Mouse (Mus musculus): ENCODE measurements around the gene Actb. TPM values are rescaled to one million over a fixed set of nuclear protein-coding genes. Genes with fewer than 3 reads are reported as not detected.

Gene Actb
- polyA plus RNA-seq, 1 experiment from 2014 or later: 14,549 TPM

DNA sequence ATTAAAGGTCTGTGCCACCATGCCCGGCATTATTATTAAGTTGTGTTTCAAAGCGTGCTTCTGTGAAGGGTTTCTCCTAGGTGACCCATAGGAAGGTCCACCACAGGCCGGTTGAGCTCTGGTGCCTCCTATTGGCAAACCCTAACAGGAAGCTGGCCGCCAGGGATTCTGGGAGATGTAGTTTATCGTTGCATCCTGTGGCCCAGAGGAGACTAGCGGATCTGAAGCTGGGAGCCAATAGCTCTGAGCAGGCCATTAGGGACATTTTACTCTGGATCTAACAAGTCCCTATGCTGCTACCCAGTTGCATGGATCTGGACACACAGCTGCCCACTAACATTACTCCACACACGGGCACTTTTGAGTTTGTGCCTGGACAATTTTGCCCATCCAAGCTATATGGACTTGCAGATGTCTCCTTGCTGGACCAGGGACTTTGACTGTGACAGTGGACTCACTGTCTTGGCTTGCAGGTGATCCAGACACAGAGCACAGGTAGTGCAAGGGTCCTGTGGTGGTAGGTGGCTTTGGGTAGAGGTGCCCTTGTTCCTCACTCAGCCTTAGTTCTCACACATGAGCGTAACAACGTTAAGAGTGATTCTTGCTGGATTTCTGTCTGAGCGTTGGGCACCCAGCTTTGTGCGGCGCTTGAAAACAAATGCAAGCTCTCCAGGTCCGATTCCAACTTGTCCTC is 29.2 kb upstream of the Actb start:
- 20% methylated on average over 13 of the region's 13 CpGs for WGBS
- peak; percentile 76 for DNase-seq (ENCODE audit: low spot score)
- H3K9ac ChIP-seq: 0 out of 2 replicates have a peak overlapping the region, but pooled peaks have one; percentile 28
- H3K9me3 ChIP-seq (ENCODE audit: control insufficient read depth, low read length): no peaks in the 10 kb centered on the region
- H3K4me1 ChIP-seq (replicated peaks; ENCODE audit: control insufficient read depth, insufficient read depth, low read length): no peaks in the 10 kb centered on the region
- peak overlapping the region; percentile 35 for H3K4me2 ChIP-seq (replicated peaks)
- H3K4me3 ChIP-seq (replicated peaks; ENCODE audit: low read length): no peak overlapping the region; the same call in 1 of the 2 replicates
- 0 out of 2 replicates have a peak overlapping the region, but pooled peaks have one; percentile 20 for H3K27ac ChIP-seq
- no peaks in the 10 kb centered on the region for H3K27me3 ChIP-seq (ENCODE audit: control insufficient read depth, insufficient read depth, low read length)
- peak; percentile 37; the same call in 1 of the 2 replicates for ATAC-seq (ENCODE audit: low FRiP score)
- no peaks in the 10 kb centered on the region for H3K36me3 ChIP-seq (replicated peaks; ENCODE audit: control insufficient read depth, insufficient read depth)

DNA sequence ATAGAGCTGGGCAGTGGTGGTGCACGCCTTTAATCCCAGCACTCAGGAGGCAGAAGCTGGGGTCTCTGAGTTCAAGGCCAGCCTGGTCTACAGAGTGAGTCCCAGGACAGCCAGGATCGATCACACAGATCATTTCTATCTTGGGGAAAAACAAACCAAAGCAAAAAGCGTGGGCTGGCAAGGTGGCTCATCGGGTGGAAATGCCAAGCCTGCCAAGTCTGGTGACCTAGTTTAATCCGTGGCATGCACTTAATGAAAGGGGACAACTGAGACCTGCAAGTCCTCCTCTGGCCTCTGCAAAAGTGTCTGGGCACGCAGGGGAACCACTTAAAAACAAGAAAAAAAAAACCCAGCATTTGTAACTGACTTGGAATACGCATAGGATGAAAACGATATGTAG is 26.2 kb upstream of the Actb start:
- Histone ChIP-seq H3K4me2 (replicated peaks) (no peak overlapping the region), H3K36me3 (replicated peaks; ENCODE audit: control insufficient read depth, insufficient read depth) (no peaks in the 10 kb centered on the region), H3K9me3 (ENCODE audit: control insufficient read depth, low read length) (no peaks in the 10 kb centered on the region), H3K27ac (no peak overlapping the region), H3K27me3 (ENCODE audit: control insufficient read depth, insufficient read depth, low read length) (0 out of 2 replicates have a peak, but pooled peaks cover 3% of the 10 kb centered on the region), H3K4me1 (replicated peaks; ENCODE audit: control insufficient read depth, insufficient read depth, low read length) (no peaks in the 10 kb centered on the region), H3K9ac (no peak overlapping the region), H3K4me3 (replicated peaks; ENCODE audit: low read length) (no peak overlapping the region)
- WGBS: 74% methylated on average over 8 of the region's 8 CpGs
- DNase-seq (ENCODE audit: low spot score): no peak
- no peak for ATAC-seq (ENCODE audit: low FRiP score)

DNA sequence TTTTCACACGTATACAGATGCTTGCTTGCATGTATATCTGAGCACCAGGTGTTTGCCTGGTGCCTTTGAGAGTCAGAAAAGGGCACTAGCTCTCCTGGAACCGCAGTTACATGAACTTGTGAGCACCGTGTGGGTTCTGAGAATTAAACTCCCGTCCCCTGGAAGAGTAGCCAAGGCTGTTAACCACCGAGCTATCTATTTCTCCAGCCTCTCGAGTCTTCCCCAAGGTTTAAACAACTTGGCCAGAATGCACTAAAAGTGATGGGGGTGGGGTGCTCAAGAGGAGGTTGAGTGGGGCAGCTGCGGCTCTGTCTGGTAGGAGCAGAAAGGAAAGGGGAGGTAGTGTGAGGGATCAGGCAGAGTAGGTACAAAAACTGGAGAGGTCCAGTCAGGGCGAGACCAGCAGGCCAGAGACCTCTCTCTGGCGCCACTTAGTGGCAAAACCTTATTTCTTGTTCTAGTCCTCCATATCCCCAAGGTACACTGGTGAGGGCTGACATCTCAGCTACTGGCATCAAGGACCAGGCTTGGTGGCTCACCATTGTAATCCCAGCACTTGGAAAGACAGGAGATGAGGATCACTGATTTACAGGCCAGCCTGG is 25.6 kb upstream of the Actb start:
- peak; percentile 66 for DNase-seq (ENCODE audit: low spot score)
- no peak overlapping the region; the same call in 1 of the 2 replicates for H3K4me2 ChIP-seq (replicated peaks)
- WGBS: 33% methylated on average over 9 of the region's 9 CpGs
- H3K9ac ChIP-seq: no peak overlapping the region
- no peaks in the 10 kb centered on the region for H3K4me1 ChIP-seq (replicated peaks; ENCODE audit: control insufficient read depth, insufficient read depth, low read length)
- H3K27me3 ChIP-seq (ENCODE audit: control insufficient read depth, insufficient read depth, low read length): 0 out of 2 replicates have a peak, but pooled peaks cover 3% of the 10 kb centered on the region
- no peaks in the 10 kb centered on the region for H3K9me3 ChIP-seq (ENCODE audit: control insufficient read depth, low read length)
- no peaks in the 10 kb centered on the region for H3K36me3 ChIP-seq (replicated peaks; ENCODE audit: control insufficient read depth, insufficient read depth)
- no peak overlapping the region for H3K4me3 ChIP-seq (replicated peaks; ENCODE audit: low read length)
- no peak overlapping the region for H3K27ac ChIP-seq
- ATAC-seq (ENCODE audit: low FRiP score): no peak

DNA sequence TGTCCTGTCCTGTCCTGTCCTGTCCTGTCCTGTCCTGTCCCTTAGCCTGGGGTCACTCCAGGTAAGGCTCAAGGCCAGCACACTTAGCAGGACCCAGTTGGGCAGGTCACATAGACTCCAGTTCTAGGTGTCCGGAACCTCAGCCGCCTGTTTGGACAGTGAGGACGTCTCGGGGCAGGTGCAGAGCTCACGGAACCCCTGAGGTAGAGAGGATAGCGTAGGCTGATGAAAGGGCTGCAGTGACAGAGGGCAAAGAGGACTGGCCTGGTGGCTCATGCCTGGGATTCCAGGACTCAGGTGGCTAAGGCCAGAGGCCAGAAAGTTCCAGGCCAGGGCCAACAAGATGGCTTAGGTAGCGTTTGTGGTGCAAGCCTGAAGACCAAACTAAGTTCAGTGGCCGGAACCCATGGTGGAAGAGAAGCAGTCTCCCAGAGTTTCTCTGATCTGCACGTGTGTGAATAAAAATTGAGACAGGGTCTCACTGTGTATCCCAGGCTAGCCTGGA is 24.7 kb upstream of the Actb start:
- Histone ChIP-seq H3K9me3 (ENCODE audit: control insufficient read depth, low read length) (no peaks in the 10 kb centered on the region), H3K9ac (no peak overlapping the region), H3K4me2 (replicated peaks) (no peak overlapping the region), H3K36me3 (replicated peaks; ENCODE audit: control insufficient read depth, insufficient read depth) (no peaks in the 10 kb centered on the region), H3K4me3 (replicated peaks; ENCODE audit: low read length) (no peak overlapping the region), H3K4me1 (replicated peaks; ENCODE audit: control insufficient read depth, insufficient read depth, low read length) (0 out of 2 replicates have a peak, but pooled peaks cover 6% of the 10 kb centered on the region), H3K27ac (no peak overlapping the region), H3K27me3 (ENCODE audit: control insufficient read depth, insufficient read depth, low read length) (0 out of 2 replicates have a peak, but pooled peaks cover 3% of the 10 kb centered on the region)
- no peak for DNase-seq (ENCODE audit: low spot score)
- 87% methylated on average over 9 of the region's 9 CpGs for WGBS
- no peak for ATAC-seq (ENCODE audit: low FRiP score)

DNA sequence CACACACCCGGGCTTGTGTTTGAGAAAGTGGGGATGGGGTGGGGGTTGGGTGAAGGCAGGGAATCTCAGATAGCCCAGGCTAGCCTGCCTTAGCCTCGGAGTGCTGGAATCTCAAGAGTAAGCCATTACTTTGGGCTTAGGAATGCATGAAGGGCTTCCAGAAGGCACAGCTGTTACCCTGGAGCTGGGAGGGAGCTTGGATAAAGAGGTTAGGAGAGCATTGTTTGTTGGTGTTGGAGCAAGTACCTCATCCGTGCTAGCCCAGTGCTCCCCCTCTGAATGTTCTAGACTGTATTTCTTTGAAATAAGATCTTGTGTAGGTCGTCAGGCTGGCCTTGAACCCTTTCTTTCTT is 22.8 kb upstream of the Actb start:
- Histone ChIP-seq H3K9me3 (ENCODE audit: control insufficient read depth, low read length) (no peaks in the 10 kb centered on the region), H3K4me1 (replicated peaks; ENCODE audit: control insufficient read depth, insufficient read depth, low read length) (0 out of 2 replicates have a peak, but pooled peaks cover 6% of the 10 kb centered on the region), H3K36me3 (replicated peaks; ENCODE audit: control insufficient read depth, insufficient read depth) (no peaks in the 10 kb centered on the region), H3K9ac (peak overlapping the region; percentile 32; the same call in 1 of the 2 replicates), H3K27me3 (ENCODE audit: control insufficient read depth, insufficient read depth, low read length) (0 out of 2 replicates have a peak, but pooled peaks cover 3% of the 10 kb centered on the region), H3K4me2 (replicated peaks) (peak overlapping the region; percentile 43), H3K4me3 (replicated peaks; ENCODE audit: low read length) (peak overlapping the region; percentile 20), H3K27ac (no peak overlapping the region)
- WGBS: 22% methylated on average over 4 of the region's 4 CpGs
- ATAC-seq (ENCODE audit: low FRiP score) (no peak), DNase-seq (ENCODE audit: low spot score) (no peak)

DNA sequence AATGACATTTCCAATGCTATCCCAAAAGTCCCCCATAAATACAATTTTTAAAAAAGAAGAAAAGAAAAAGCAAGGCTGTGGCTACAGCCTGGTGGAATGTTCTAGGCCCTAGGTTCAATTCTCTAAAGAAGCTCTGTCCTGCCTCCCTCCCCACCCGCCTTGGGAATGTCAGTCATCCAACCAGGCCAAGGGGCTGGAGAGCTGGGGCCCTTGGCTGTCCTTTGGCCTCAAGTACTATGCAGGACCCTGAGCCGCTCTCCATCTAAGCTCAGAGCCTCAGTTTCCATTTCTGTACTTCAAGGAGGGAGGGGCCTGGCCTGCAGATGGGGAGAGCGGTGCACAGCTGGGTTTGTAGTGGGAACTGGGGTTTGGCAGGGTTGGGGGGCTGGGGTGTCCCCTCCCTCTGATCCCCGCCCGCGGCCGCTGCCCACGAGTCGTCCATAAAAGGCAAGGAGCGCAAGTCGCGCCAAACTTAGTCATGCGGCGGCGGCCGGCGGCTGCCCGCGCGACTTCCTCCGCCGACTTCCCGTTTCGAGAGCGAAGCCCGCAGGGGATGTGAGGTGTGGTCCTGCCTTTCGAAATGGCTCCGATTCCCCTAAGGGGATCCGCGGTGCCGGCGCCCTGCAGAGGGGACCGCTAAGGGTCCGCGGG is 22.3 kb upstream of the Actb start:
- Histone ChIP-seq H3K4me2 (replicated peaks) (peak overlapping the region; percentile 43), H3K4me1 (replicated peaks; ENCODE audit: control insufficient read depth, insufficient read depth, low read length) (0 out of 2 replicates have a peak, but pooled peaks cover 6% of the 10 kb centered on the region), H3K9me3 (ENCODE audit: control insufficient read depth, low read length) (no peaks in the 10 kb centered on the region), H3K9ac (peak overlapping the region; percentile 32; the same call in 1 of the 2 replicates), H3K27me3 (ENCODE audit: control insufficient read depth, insufficient read depth, low read length) (0 out of 2 replicates have a peak, but pooled peaks cover 3% of the 10 kb centered on the region), H3K4me3 (replicated peaks; ENCODE audit: low read length) (peak overlapping the region; percentile 20), H3K36me3 (replicated peaks; ENCODE audit: control insufficient read depth, insufficient read depth) (no peaks in the 10 kb centered on the region), H3K27ac (no peak overlapping the region)
- WGBS: 4% methylated on average over 35 of the region's 35 CpGs
- DNase-seq (ENCODE audit: low spot score) (peak; percentile 53), ATAC-seq (ENCODE audit: low FRiP score) (0 out of 2 replicates have a peak, but pooled peaks have one; percentile 40)

DNA sequence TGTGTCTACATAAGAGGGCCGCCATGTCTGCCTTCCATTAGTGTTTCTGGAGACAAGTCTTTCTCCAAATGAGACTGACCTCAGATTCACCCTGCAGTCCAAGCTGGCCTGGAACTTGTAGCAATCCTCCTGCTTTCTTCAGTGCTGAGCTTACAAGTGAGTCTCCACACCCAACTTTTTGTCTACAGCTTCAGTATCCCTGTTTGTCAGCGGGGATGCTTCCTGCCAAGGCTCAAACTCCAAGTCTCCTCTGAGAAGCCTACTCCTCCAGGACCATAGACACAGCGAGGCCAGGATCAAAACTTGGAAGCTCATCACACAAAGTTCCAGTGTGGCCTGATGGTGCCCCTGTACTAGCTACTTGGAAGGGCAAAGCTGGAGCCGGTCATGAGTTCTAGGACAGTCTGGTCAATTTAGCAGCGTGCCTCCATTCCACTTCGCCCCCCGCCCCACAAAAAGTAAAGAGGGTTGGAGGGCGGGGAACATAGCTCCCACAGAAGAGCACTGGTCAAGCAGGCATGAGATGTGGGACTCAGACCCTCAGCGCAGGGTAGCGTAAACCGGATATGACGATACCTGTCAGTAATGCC is 20.9 kb upstream of the Actb start:
- WGBS: 94% methylated on average over 12 of the region's 12 CpGs

DNA sequence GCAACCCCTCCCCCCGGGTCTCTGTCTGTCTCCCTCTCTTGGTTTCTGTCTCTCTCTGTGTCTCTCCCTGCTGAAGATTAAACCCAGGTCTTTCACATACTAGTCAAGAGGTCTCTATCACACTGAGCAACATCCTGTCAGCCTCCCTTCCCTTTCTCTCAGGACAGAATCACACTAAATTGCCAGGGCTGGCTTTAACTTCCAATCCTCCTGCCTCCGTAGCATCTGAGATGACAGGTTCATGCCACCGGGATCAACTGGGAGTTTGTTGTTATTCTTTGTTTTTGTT is 20.3 kb upstream of the Actb start:
- DNase-seq (ENCODE audit: low spot score): no peak
- 62% methylated on average over 3 of the region's 3 CpGs for WGBS
- Histone ChIP-seq H3K9me3 (ENCODE audit: control insufficient read depth, low read length) (no peaks in the 10 kb centered on the region), H3K9ac (no peak overlapping the region), H3K4me3 (replicated peaks; ENCODE audit: low read length) (no peak overlapping the region), H3K4me1 (replicated peaks; ENCODE audit: control insufficient read depth, insufficient read depth, low read length) (0 out of 2 replicates have a peak, but pooled peaks cover 6% of the 10 kb centered on the region), H3K36me3 (replicated peaks; ENCODE audit: control insufficient read depth, insufficient read depth) (no peaks in the 10 kb centered on the region), H3K27ac (0 out of 2 replicates have a peak overlapping the region, but pooled peaks have one; percentile 38), H3K27me3 (ENCODE audit: control insufficient read depth, insufficient read depth, low read length) (0 out of 2 replicates have a peak, but pooled peaks cover 3% of the 10 kb centered on the region), H3K4me2 (replicated peaks) (no peak overlapping the region)
- no peak for ATAC-seq (ENCODE audit: low FRiP score)

More for the DNA sequence above, 20.9 kb upstream of the Actb start:
- Histone ChIP-seq H3K36me3 (replicated peaks; ENCODE audit: control insufficient read depth, insufficient read depth) (no peaks in the 10 kb centered on the region), H3K9ac (no peak overlapping the region), H3K9me3 (ENCODE audit: control insufficient read depth, low read length) (no peaks in the 10 kb centered on the region), H3K4me1 (replicated peaks; ENCODE audit: control insufficient read depth, insufficient read depth, low read length) (0 out of 2 replicates have a peak, but pooled peaks cover 6% of the 10 kb centered on the region), H3K4me3 (replicated peaks; ENCODE audit: low read length) (no peak overlapping the region), H3K4me2 (replicated peaks) (no peak overlapping the region), H3K27me3 (ENCODE audit: control insufficient read depth, insufficient read depth, low read length) (0 out of 2 replicates have a peak, but pooled peaks cover 3% of the 10 kb centered on the region), H3K27ac (no peak overlapping the region)
- no peak for DNase-seq (ENCODE audit: low spot score)
- ATAC-seq (ENCODE audit: low FRiP score): no peak

Data from hindbrain, embryonic 14.5 days (tissue).